Mouse (Mus musculus): Measurements from ENCODE around the gene Rwdd2a.
"Not testable (repeated sequence)": the region's sequence is repeated elsewhere in the genome, so short reads cannot be mapped to it uniquely, and the experiment has no call there.

GRCm38 (mm10) chr9:86594357-86594767 lies 22.6 kb downstream of the Rwdd2a start:
- TF ChIP-seq CTCF, EP300 (IDR thresholded peaks at IDR 0.05; ENCODE audit: low read depth): not testable (repeated sequence)
